Mouse (Mus musculus): Measurements from ENCODE around the gene Zwilch.
"Not testable (repeated sequence)": the region's sequence is repeated elsewhere in the genome, so short reads cannot be mapped to it uniquely, and the experiment has no call there.

Zwilch gene

GRCm38 (mm10) chr9:64172816-64173665 lies at the start of gene Zwilch, which contains the start of gene Rpl4:
TSS of gene Zwilch (minus strand) at chr9:64173104.
TSS of gene Rpl4 (plus strand) at chr9:64173375.
- peak; percentile 67 to 84 for DNase-seq

- no peak for DNase-seq
Observed at GRCm38 (mm10) chr9:64222098-64222497, 49.2 kb upstream of the Zwilch start.

- no peak for DNase-seq
Observed at GRCm38 (mm10) chr9:64221480-64221879, 48.6 kb upstream of the Zwilch start.

GRCm38 (mm10) chr9:64220603-64221002 lies 47.7 kb upstream of the Zwilch start:
- no peak for DNase-seq

GRCm38 (mm10) chr9:64219772-64220420 lies 47.0 kb upstream of the Zwilch start:
- no peak for DNase-seq

- no peak for DNase-seq
Observed at GRCm38 (mm10) chr9:64219305-64219704, 46.4 kb upstream of the Zwilch start.

GRCm38 (mm10) chr9:64217887-64218286 lies 45.0 kb upstream of the Zwilch start:
- no peak for DNase-seq

GRCm38 (mm10) chr9:64216641-64217040 lies 43.7 kb upstream of the Zwilch start:
- no peak for DNase-seq

GRCm38 (mm10) chr9:64216090-64216489 lies 43.2 kb upstream of the Zwilch start:
- DNase-seq, result no peak

GRCm38 (mm10) chr9:64214452-64214851 lies 41.5 kb upstream of the Zwilch start:
- no peak for DNase-seq

- DNase-seq, result peak; percentile 20 to 30
Observed at GRCm38 (mm10) chr9:64207509-64208084, 34.7 kb upstream of the Zwilch start.

- no peak for DNase-seq
Observed at GRCm38 (mm10) chr9:64202866-64203265, 30.0 kb upstream of the Zwilch start.

- DNase-seq, result no peak
Observed at GRCm38 (mm10) chr9:64202331-64202730, 29.4 kb upstream of the Zwilch start.

GRCm38 (mm10) chr9:64199897-64200296 lies 27.0 kb upstream of the Zwilch start:
- DNase-seq, result peak; percentile 50 to 54

GRCm38 (mm10) chr9:64198763-64199418 lies 26.0 kb upstream of the Zwilch start:
- DNase-seq, result not testable (repeated sequence)

- no peak for DNase-seq
Observed at GRCm38 (mm10) chr9:64198068-64198762, 25.3 kb upstream of the Zwilch start.

GRCm38 (mm10) chr9:64197524-64197923 lies 24.6 kb upstream of the Zwilch start:
- no peak for DNase-seq

GRCm38 (mm10) chr9:64195554-64195953 lies 22.6 kb upstream of the Zwilch start:
- DNase-seq, result no peak

- DNase-seq, result no peak
Observed at GRCm38 (mm10) chr9:64193879-64194278, 21.0 kb upstream of the Zwilch start.

- no peak for DNase-seq
Observed at GRCm38 (mm10) chr9:64184166-64184840, 11.4 kb upstream of the Zwilch start.

- not testable (repeated sequence) for DNase-seq
Observed at GRCm38 (mm10) chr9:64183295-64183694, 10.4 kb upstream of the Zwilch start.

Measured in kidney, adult 8-10 months (tissue).